Mouse (Mus musculus) liver, embryonic 14.5 days (tissue): ENCODE data around the gene Vps13d. TPM values are rescaled to one million over a fixed set of nuclear protein-coding genes. Genes with fewer than 3 reads are reported as not detected.
A peak's percentile ranks its signal among the peaks of the same experiment; 100 is the strongest.

Experiments
- ATAC-seq: fragments of 200-750 bp; cut with Nextera tagmentation; 2 replicates; pipeline ENCODE4 v1.8.0; 2017; ENCODE audit warnings: moderate number of reproducible peaks, mild to moderate bottlenecking, moderate library complexity; ENCODE audit not compliant: insufficient read depth
- DNase-seq, 3 experiments: peaks; one replicate each; pipeline ENCODE4 v3.0.0-alpha.2; 2012 to 2013; ENCODE audit warnings: low read depth in 3 of 3, low spot score in 3 of 3
- H3K27ac ChIP-seq: fragments of 300-500 bp; sonication (generic); 2 replicates; pipeline ENCODE4 v1.5.1; 2014; ENCODE audit warnings: moderate library complexity, mild to moderate bottlenecking, control low read depth, inconsistent platforms
- H3K27me3 ChIP-seq: fragments of 300-500 bp; sonication (generic); 2 replicates; pipeline ENCODE4 v1.6.1; 2014; ENCODE audit warnings: mild to moderate bottlenecking, low read length, moderate library complexity; ENCODE audit not compliant: control insufficient read depth, insufficient read depth
- H3K36me3 ChIP-seq: fragments of 300-500 bp; sonication (generic); replicated peaks from 2 replicates; pipeline ENCODE4 v1.6.1; 2014; ENCODE audit warnings: low read depth; ENCODE audit not compliant: control insufficient read depth, insufficient read depth
- H3K4me1 ChIP-seq, 2 experiments: fragments of 200-500 bp in 1 of 2; fragments of 300-500 bp in 1 of 2; sonication (generic) in 1 of 2; replicated peaks; 2 replicates each; pipeline ENCODE4 v1.6.1; 2012 to 2014; ENCODE audit warnings: antibody characterized with exemption in 1 of 2, inconsistent platforms in 1 of 2, low read length in 1 of 2; ENCODE audit not compliant: control insufficient read depth in 2 of 2, insufficient read depth in 2 of 2
- H3K4me2 ChIP-seq: fragments of 300-500 bp; sonication (generic); 2 replicates; pipeline ENCODE4 v1.6.1; 2014; ENCODE audit warnings: low read depth, mild to moderate bottlenecking, control low read depth, moderate library complexity
- H3K4me3 ChIP-seq, 2 experiments: fragments of 200-500 bp in 1 of 2; fragments of 300-500 bp in 1 of 2; sonication (generic) in 1 of 2; 2 replicates each; pipeline ENCODE4 v1.5.1; 2012 to 2014; ENCODE audit warnings: low read depth in 2 of 2, low read length in 2 of 2, mild to moderate bottlenecking in 2 of 2, control low read depth in 1 of 2, inconsistent platforms in 1 of 2, moderate library complexity in 1 of 2; ENCODE audit not compliant: insufficient read depth in 1 of 2
- H3K9ac ChIP-seq: fragments of 300-500 bp; sonication (generic); replicated peaks from 2 replicates; pipeline ENCODE4 v1.6.1; 2014; ENCODE audit warnings: mild to moderate bottlenecking, control low read depth, moderate library complexity
- H3K9me3 ChIP-seq: fragments of 300-500 bp; sonication (generic); 2 replicates; pipeline ENCODE4 v1.6.1; 2016; ENCODE audit warnings: low read length, mixed read lengths; ENCODE audit not compliant: control insufficient read depth
- CTCF ChIP-seq: IDR thresholded peaks from 2 replicates; pipeline ENCODE4 v1.5.1; 2016; ENCODE audit warnings: antibody characterized with exemption, low read depth, control low read depth
- EP300 ChIP-seq: IDR thresholded peaks from 2 replicates; pipeline ENCODE4 v1.6.1; 2016; ENCODE audit warnings: antibody characterized with exemption, low read depth
- WGBS: fragments of 180-500 bp; shearing (Covaris S2); extraction: QIAGEN DNeasy Blood & Tissue Kit; methylation state at CpG from one replicate; pipeline ENCODE4 v1.1.7; 2014; ENCODE audit not compliant: insufficient replicate concordance; 5-methylcytosine and 5-hydroxymethylcytosine counted together
- polyA plus RNA-seq, 2 experiments: library from polyadenylated mRNA; depleted of rRNA in 1 of 2; stranded (reverse) in 1 of 2; unstranded in 1 of 2; fragments of >200 nt; fragmentation: Nextera tagmentation in 1 of 2; extraction: Ambion mirVana in 1 of 2; gene quantifications; 2 replicates each; pipeline versions ENCODE4 v1.2.1 to v1.2.3; 2012 to 2014

Gene Vps13d
- polyA plus RNA-seq, 2 experiments, result 5.3 to 7.1 TPM

- DNase-seq, result no peak
- WGBS, result 86% methylated on average over 6 of the region's 6 CpGs
Observed at GRCm38 (mm10) chr4:145004176-145004575, 190.6 kb downstream of the Vps13d start.

GRCm38 (mm10) chr4:145002733-145003132, 192.1 kb downstream of the Vps13d start:
- Histone ChIP-seq H3K9me3 (no peaks in the 10 kb centered on the region), H3K27ac (no peak overlapping the region), H3K36me3 (no peaks in the 10 kb centered on the region), H3K27me3 (no peaks in the 10 kb centered on the region), H3K9ac (no peak overlapping the region), H3K4me2 (no peak overlapping the region), H3K4me1 (peaks cover 20 to 34% of the 10 kb centered on the region in 2 experiments; a peak in 3 of 4 replicates), H3K4me3 (no peak overlapping the region)
- WGBS, result 69% methylated on average over 1 of the region's 1 CpGs
- DNase-seq, result no peak
- ATAC-seq, result no peak
- TF ChIP-seq CTCF, result no peak
- TF ChIP-seq EP300, result no peak

More at GRCm38 (mm10) chr4:145004176-145004575, 190.6 kb downstream of the Vps13d start:
- no peak for TF ChIP-seq CTCF
- TF ChIP-seq EP300, result no peak
- no peak overlapping the region for H3K4me3 ChIP-seq
- no peak for ATAC-seq
- H3K27ac ChIP-seq, result no peak overlapping the region
- H3K36me3 ChIP-seq, result no peaks in the 10 kb centered on the region
- no peak overlapping the region for H3K4me2 ChIP-seq
- H3K9me3 ChIP-seq, result no peaks in the 10 kb centered on the region
- H3K9ac ChIP-seq, result no peak overlapping the region
- peaks cover 8 to 21% of the 10 kb centered on the region in 2 experiments; a peak in 3 of 4 replicates for H3K4me1 ChIP-seq
- no peaks in the 10 kb centered on the region for H3K27me3 ChIP-seq

- H3K4me1 ChIP-seq, result peaks cover 20 to 39% of the 10 kb centered on the region in 2 experiments; a peak in 3 of 4 replicates
- no peaks in the 10 kb centered on the region for H3K36me3 ChIP-seq
- no peak overlapping the region for H3K4me2 ChIP-seq
- DNase-seq, result peak in 2 of 3 experiments; percentile 26 to 36
- no peak overlapping the region for H3K4me3 ChIP-seq
- H3K9me3 ChIP-seq, result no peaks in the 10 kb centered on the region
- WGBS, result 61% methylated on average over 20 of the region's 20 CpGs
- no peaks in the 10 kb centered on the region for H3K27me3 ChIP-seq
- ATAC-seq, result peak; percentile 73
- TF ChIP-seq EP300 (peak; percentile 65), CTCF (no peak)
- peak overlapping the region; percentile 6; the same call in 1 of the 2 replicates for H3K27ac ChIP-seq
- no peak overlapping the region for H3K9ac ChIP-seq
Observed at GRCm38 (mm10) chr4:144999903-145000382, 194.9 kb downstream of the Vps13d start.

GRCm38 (mm10) chr4:144999572-144999880, 195.3 kb downstream of the Vps13d start:
- Histone ChIP-seq H3K9ac (no peak overlapping the region), H3K4me1 (peaks cover 20 to 39% of the 10 kb centered on the region in 2 experiments; a peak in 3 of 4 replicates), H3K36me3 (no peaks in the 10 kb centered on the region), H3K9me3 (no peaks in the 10 kb centered on the region), H3K4me3 (no peak overlapping the region), H3K27ac (peak overlapping the region; percentile 12), H3K27me3 (no peaks in the 10 kb centered on the region), H3K4me2 (no peak overlapping the region)
- ATAC-seq (no peak), DNase-seq (no peak)
- TF ChIP-seq EP300, result no peak
- TF ChIP-seq CTCF, result no peak
- WGBS, result 38% methylated on average over 6 of the region's 6 CpGs

- Histone ChIP-seq H3K27ac (peak overlapping the region; percentile 12), H3K4me3 (no peak overlapping the region), H3K4me1 (peaks cover 20 to 36% of the 10 kb centered on the region in 2 experiments; a peak in 3 of 4 replicates), H3K9me3 (no peaks in the 10 kb centered on the region), H3K36me3 (no peaks in the 10 kb centered on the region), H3K4me2 (no peak overlapping the region), H3K9ac (no peak overlapping the region), H3K27me3 (no peaks in the 10 kb centered on the region)
- ATAC-seq (peak; percentile 53; the same call in 1 of the 2 replicates), DNase-seq (peak in 1 of 3 experiments; percentile 29)
- 77% methylated on average over 2 of the region's 2 CpGs for WGBS
- TF ChIP-seq CTCF, result no peak
- 0 out of 2 replicates have a peak, but pooled peaks have one; percentile 8 for TF ChIP-seq EP300
Observed at GRCm38 (mm10) chr4:144998808-144999571, 195.8 kb downstream of the Vps13d start.
